Mouse (Mus musculus): ENCODE data around the gene Myh14. TPM values are rescaled to one million over a fixed set of nuclear protein-coding genes. Genes with fewer than 3 reads are reported as not detected.

Myh14 gene
- polyA plus RNA-seq, 1 experiment from 2014 or later, result 1.9 TPM

DNA sequence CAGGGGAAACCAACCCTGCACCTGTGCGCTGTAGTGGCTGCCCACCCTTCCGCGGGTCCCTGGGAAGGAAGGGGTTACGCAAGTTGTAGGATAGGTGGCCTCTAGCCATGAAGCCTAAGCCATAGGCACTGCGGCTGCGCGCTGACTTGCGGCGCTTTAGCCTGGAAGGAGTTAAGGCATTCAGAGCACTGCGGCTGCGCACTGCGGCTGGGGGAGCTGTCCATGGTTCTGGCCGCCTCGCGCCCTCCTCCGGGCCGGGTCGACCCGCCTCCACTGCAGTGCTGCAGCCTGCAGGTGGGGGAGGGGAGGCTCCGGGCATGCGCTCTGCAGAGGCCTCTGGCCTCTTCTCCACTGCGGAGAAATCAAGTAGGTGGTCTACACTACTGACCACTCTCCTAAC is 76.9 kb downstream of the Myh14 start:
- Histone ChIP-seq H3K9ac (ENCODE audit: low read length) (no peak overlapping the region), H3K4me1 (ENCODE audit: control insufficient read depth in 2 of 2, insufficient read depth in 2 of 2, low read length in 2 of 2) (peaks cover 3 to 14% of the 10 kb centered on the region in 2 experiments; a peak in 3 of 4 replicates), H3K27me3 (ENCODE audit: control insufficient read depth, insufficient read depth, low read length) (peaks cover 50% of the 10 kb centered on the region), H3K9me3 (ENCODE audit: control insufficient read depth, low read length) (no peaks in the 10 kb centered on the region), H3K27ac (replicated peaks in 1 of 2; ENCODE audit: control insufficient read depth in 1 of 2, insufficient read depth in 1 of 2, low read depth in 2 of 2, low read length in 2 of 2) (no peak overlapping the region), H3K36me3 (ENCODE audit: control insufficient read depth, insufficient read depth, low read length) (no peaks in the 10 kb centered on the region), H3K4me3 (ENCODE audit: control insufficient read depth in 1 of 2, insufficient read depth in 1 of 2, low read depth in 1 of 2, low read length in 2 of 2) (no peak overlapping the region), H3K4me2 (ENCODE audit: low read length) (no peak overlapping the region)
- ATAC-seq (ENCODE audit: insufficient number of reproducible peaks, insufficient read depth, low FRiP score, low read depth), result peak; percentile 8; the same call in 1 of the 2 replicates
- under 1% methylated on average over 22 of the region's 22 CpGs for WGBS

DNA sequence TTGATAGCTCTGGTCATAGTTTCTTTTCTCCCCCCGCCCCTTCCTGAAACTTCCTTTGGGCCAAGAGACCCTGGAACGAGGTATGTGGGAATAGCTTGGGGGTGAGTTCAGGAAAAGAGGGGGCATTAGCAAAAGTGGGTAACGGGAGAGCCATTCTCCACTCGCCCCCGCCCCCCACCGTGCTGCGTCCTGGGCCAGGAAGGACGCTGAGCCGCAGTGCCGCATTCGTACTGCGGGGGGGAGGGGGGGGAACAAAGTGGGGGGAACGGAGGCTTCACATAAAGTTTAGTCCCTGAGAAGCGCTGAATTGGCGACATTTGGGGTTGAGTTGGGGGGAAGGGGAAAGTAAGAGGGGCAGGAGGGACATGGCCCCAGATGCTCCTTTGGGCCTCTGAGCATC is 77.6 kb downstream of the Myh14 start:
- Histone ChIP-seq H3K9ac (ENCODE audit: low read length) (no peak overlapping the region), H3K27ac (replicated peaks in 1 of 2; ENCODE audit: control insufficient read depth in 1 of 2, insufficient read depth in 1 of 2, low read depth in 2 of 2, low read length in 2 of 2) (no peak overlapping the region), H3K4me1 (ENCODE audit: control insufficient read depth in 2 of 2, insufficient read depth in 2 of 2, low read length in 2 of 2) (peaks cover 3 to 19% of the 10 kb centered on the region in 2 experiments; a peak in 3 of 4 replicates), H3K4me2 (ENCODE audit: low read length) (no peak overlapping the region), H3K4me3 (ENCODE audit: control insufficient read depth in 1 of 2, insufficient read depth in 1 of 2, low read depth in 1 of 2, low read length in 2 of 2) (no peak overlapping the region), H3K27me3 (ENCODE audit: control insufficient read depth, insufficient read depth, low read length) (peaks cover 57% of the 10 kb centered on the region), H3K36me3 (ENCODE audit: control insufficient read depth, insufficient read depth, low read length) (no peaks in the 10 kb centered on the region), H3K9me3 (ENCODE audit: control insufficient read depth, low read length) (no peaks in the 10 kb centered on the region)
- no peak for ATAC-seq (ENCODE audit: insufficient number of reproducible peaks, insufficient read depth, low FRiP score, low read depth)
- WGBS, result 3% methylated on average over 12 of the region's 15 CpGs

DNA sequence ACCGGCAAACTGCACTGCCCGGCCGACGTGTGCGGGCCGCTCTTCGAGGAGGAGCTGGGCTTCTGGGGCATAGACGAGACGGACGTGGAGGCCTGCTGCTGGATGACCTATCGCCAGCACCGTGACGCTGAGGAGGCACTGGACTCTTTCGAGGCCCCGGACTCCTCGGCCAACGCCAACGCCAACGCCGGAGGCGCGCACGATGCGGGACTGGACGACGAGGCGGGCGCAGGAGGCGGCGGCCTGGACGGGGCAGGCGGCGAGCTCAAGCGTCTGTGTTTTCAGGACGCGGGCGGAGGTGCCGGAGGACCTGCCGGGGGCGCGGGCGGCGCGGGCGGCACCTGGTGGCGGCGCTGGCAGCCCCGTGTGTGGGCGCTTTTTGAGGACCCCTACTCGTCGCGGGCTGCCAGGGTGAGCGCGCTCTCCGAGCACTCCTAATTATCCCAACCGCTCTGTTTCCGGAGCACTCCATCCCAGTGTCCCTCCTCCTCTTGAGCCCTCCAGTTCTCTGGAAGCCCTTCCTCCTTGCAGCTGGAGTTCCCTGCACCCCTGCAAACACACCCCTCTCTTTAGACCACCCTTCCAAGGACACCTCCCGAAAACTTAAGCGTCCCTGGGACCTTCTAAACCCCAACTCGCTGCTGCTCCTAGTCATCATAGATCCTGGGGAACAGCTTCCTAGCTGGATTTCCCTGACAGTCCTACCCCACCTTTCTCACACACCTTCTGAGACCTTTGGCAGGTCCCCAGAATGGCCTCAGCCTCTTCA is 79.1 kb downstream of the Myh14 start:
- peaks cover 72% of the 10 kb centered on the region for H3K27me3 ChIP-seq (ENCODE audit: control insufficient read depth, insufficient read depth, low read length)
- peak overlapping the region; percentile 43 to 53 for H3K4me3 ChIP-seq (ENCODE audit: control insufficient read depth in 1 of 2, insufficient read depth in 1 of 2, low read depth in 1 of 2, low read length in 2 of 2)
- peak overlapping the region; percentile 90 for H3K4me2 ChIP-seq (ENCODE audit: low read length)
- no peaks in the 10 kb centered on the region for H3K9me3 ChIP-seq (ENCODE audit: control insufficient read depth, low read length)
- no peak overlapping the region for H3K27ac ChIP-seq (replicated peaks in 1 of 2; ENCODE audit: control insufficient read depth in 1 of 2, insufficient read depth in 1 of 2, low read depth in 2 of 2, low read length in 2 of 2)
- ATAC-seq (ENCODE audit: insufficient number of reproducible peaks, insufficient read depth, low FRiP score, low read depth), result no peak
- peak overlapping the region; percentile 44; the same call in 1 of the 2 replicates for H3K9ac ChIP-seq (ENCODE audit: low read length)
- H3K4me1 ChIP-seq (ENCODE audit: control insufficient read depth in 2 of 2, insufficient read depth in 2 of 2, low read length in 2 of 2), result peaks cover 3 to 23% of the 10 kb centered on the region in 2 experiments; a peak in 3 of 4 replicates
- whole genome bisulfite sequencing, result under 1% methylated on average over 60 of the region's 60 CpGs
- H3K36me3 ChIP-seq (ENCODE audit: control insufficient read depth, insufficient read depth, low read length), result no peaks in the 10 kb centered on the region

DNA sequence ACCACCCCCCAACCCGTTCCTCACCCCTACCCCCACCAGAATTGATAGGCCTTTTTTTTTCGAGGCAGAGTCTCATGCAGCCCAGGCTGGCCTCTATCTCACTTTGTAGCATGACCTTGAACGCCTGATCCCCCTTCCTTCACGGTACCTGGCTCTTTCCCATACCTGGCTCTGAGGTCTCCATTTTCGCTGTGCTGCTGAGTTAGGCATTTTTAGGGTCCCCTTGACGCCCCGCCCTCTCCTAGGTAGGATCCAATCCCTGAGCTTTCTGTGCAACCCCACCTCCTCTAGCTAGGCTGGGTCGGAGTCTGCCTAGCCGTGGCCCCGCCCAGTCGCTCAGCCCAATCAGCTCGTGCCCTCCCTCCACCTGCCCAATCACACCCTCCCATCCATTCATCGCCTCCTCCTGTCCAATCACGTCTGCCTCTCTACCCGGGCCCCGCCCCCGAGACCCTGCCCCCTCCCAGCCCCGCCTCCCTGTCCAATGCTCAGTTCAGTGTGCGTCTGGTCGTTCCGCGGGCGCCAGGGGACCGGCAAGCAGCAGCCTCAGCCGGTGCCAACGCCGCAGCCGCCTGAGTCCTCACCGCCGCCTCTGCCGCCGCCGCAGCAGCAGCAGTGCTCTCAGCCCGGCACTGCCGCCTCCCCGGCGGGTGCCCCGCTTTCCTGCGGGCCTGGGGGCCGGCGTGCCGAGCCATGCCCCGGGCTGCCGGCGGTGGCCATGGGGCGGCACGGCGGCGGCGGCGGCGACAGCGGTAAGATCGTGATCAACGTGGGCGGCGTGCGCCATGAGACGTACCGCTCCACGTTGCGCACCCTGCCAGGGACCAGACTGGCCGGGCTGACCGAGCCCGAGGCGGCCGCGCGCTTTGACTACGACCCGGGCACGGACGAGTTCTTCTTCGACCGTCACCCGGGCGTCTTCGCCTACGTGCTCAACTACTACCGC is 80.0 kb downstream of the Myh14 start, which contains the start of gene Kcnc3:
Gene Kcnc3 (plus strand): TSS at position 263 of the 946 bp plus-strand sequence.
- Histone ChIP-seq H3K27ac (replicated peaks in 1 of 2; ENCODE audit: control insufficient read depth in 1 of 2, insufficient read depth in 1 of 2, low read depth in 2 of 2, low read length in 2 of 2) (no peak within 1 kb of the TSS), H3K4me3 (ENCODE audit: control insufficient read depth in 1 of 2, insufficient read depth in 1 of 2, low read depth in 1 of 2, low read length in 2 of 2) (peak within 1 kb of the TSS; percentile 43 to 53), H3K9ac (ENCODE audit: low read length) (peak within 1 kb of the TSS; percentile 44), H3K27me3 (ENCODE audit: control insufficient read depth, insufficient read depth, low read length) (peaks cover 81% of the 10 kb centered on the region), H3K9me3 (ENCODE audit: control insufficient read depth, low read length) (no peaks in the 10 kb centered on the region), H3K4me1 (ENCODE audit: control insufficient read depth in 2 of 2, insufficient read depth in 2 of 2, low read length in 2 of 2) (peaks cover 5 to 23% of the 10 kb centered on the region in 2 experiments; a peak in 3 of 4 replicates), H3K36me3 (ENCODE audit: control insufficient read depth, insufficient read depth, low read length) (no peaks in the 10 kb centered on the region), H3K4me2 (ENCODE audit: low read length) (peak within 1 kb of the TSS; percentile 90)
- ATAC-seq (ENCODE audit: insufficient number of reproducible peaks, insufficient read depth, low FRiP score, low read depth), result peak; percentile 89
- WGBS, result under 1% methylated on average over 76 of the region's 80 CpGs

DNA sequence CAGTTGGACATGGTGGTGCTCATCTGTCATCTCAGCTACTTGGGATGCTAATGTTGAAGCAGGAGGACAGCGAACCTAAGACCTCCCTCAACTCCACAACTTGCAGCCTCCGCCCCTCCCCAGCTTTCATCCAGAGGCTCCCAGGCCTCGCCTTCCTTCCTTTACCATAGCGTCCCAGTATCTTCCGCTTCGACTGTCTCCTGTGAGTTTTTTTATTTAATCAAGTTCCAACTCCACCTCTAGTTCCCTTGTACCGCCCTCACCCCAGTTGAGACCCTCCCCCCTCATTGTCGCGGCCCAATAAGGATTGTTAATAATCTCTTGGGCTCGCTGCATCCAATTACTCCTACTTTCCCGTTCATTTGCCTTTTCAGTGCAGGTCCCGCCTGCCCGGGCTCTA is 80.7 kb downstream of the Myh14 start:
- H3K4me3 ChIP-seq (ENCODE audit: control insufficient read depth in 1 of 2, insufficient read depth in 1 of 2, low read depth in 1 of 2, low read length in 2 of 2), result no peak overlapping the region
- WGBS, result 5% methylated on average over 13 of the region's 13 CpGs
- peaks cover 5 to 23% of the 10 kb centered on the region in 2 experiments; a peak in 3 of 4 replicates for H3K4me1 ChIP-seq (ENCODE audit: control insufficient read depth in 2 of 2, insufficient read depth in 2 of 2, low read length in 2 of 2)
- no peaks in the 10 kb centered on the region for H3K36me3 ChIP-seq (ENCODE audit: control insufficient read depth, insufficient read depth, low read length)
- no peak overlapping the region for H3K9ac ChIP-seq (ENCODE audit: low read length)
- H3K4me2 ChIP-seq (ENCODE audit: low read length), result peak overlapping the region; percentile 90
- ATAC-seq (ENCODE audit: insufficient number of reproducible peaks, insufficient read depth, low FRiP score, low read depth), result no peak
- H3K27me3 ChIP-seq (ENCODE audit: control insufficient read depth, insufficient read depth, low read length), result peaks cover 88% of the 10 kb centered on the region
- no peaks in the 10 kb centered on the region for H3K9me3 ChIP-seq (ENCODE audit: control insufficient read depth, low read length)
- no peak overlapping the region for H3K27ac ChIP-seq (replicated peaks in 1 of 2; ENCODE audit: control insufficient read depth in 1 of 2, insufficient read depth in 1 of 2, low read depth in 2 of 2, low read length in 2 of 2)

DNA sequence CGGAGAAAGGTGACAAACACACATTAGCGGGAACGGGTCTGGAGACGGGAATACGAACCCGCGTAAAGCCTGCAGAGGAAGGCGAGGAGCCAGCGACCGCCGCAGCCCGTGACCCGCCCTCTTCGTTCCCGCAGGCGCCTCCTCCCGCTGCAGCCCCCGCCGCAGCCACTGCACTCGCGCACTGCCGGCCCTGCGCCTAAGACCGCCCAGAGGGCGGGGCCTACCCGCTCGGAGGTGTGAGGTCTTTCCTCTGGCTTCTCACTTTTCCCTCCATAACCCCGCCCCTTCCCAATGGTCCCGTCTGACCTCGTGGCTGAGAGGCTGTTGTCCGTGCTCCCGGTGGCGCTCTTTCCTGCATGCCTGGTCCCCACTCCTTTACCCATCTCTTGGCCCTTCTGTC is 81.5 kb downstream of the Myh14 start:
- H3K9me3 ChIP-seq (ENCODE audit: control insufficient read depth, low read length), result no peaks in the 10 kb centered on the region
- peaks cover 5 to 23% of the 10 kb centered on the region in 2 experiments; a peak in 3 of 4 replicates for H3K4me1 ChIP-seq (ENCODE audit: control insufficient read depth in 2 of 2, insufficient read depth in 2 of 2, low read length in 2 of 2)
- peak overlapping the region; percentile 33 to 34 for H3K4me3 ChIP-seq (ENCODE audit: control insufficient read depth in 1 of 2, insufficient read depth in 1 of 2, low read depth in 1 of 2, low read length in 2 of 2)
- H3K27me3 ChIP-seq (ENCODE audit: control insufficient read depth, insufficient read depth, low read length), result peaks cover 92% of the 10 kb centered on the region
- ATAC-seq (ENCODE audit: insufficient number of reproducible peaks, insufficient read depth, low FRiP score, low read depth), result no peak
- H3K4me2 ChIP-seq (ENCODE audit: low read length), result peak overlapping the region; percentile 68
- H3K9ac ChIP-seq (ENCODE audit: low read length), result peak overlapping the region; percentile 54
- no peak overlapping the region for H3K27ac ChIP-seq (replicated peaks in 1 of 2; ENCODE audit: control insufficient read depth in 1 of 2, insufficient read depth in 1 of 2, low read depth in 2 of 2, low read length in 2 of 2)
- WGBS, result under 1% methylated on average over 23 of the region's 33 CpGs
- no peaks in the 10 kb centered on the region for H3K36me3 ChIP-seq (ENCODE audit: control insufficient read depth, insufficient read depth, low read length)

DNA sequence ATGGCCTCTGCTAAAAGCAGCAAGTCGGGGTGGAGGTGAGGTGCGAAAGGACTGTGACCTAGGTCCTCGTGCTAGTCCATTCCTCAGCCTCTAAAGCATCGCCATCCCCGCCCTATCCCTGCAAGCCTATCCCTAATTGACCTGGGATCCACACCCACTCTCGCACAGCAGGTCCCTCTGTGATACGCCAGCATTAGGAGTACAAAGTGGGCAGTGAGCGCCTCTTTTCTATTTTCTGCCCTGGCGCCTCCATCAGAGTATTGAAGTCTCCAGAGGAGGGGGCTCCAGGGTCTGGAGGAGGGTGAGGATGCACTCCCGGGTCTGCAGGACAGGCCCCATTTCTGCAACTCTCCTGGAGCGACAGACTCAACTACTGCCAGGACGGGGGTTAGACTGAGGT is 82.3 kb downstream of the Myh14 start:
- Histone ChIP-seq H3K9ac (ENCODE audit: low read length) (no peak overlapping the region), H3K4me1 (ENCODE audit: control insufficient read depth in 2 of 2, insufficient read depth in 2 of 2, low read length in 2 of 2) (peaks cover 5 to 23% of the 10 kb centered on the region in 2 experiments; a peak in 3 of 4 replicates), H3K9me3 (ENCODE audit: control insufficient read depth, low read length) (no peaks in the 10 kb centered on the region), H3K27ac (replicated peaks in 1 of 2; ENCODE audit: control insufficient read depth in 1 of 2, insufficient read depth in 1 of 2, low read depth in 2 of 2, low read length in 2 of 2) (no peak overlapping the region), H3K27me3 (ENCODE audit: control insufficient read depth, insufficient read depth, low read length) (peaks cover 88% of the 10 kb centered on the region), H3K4me3 (ENCODE audit: control insufficient read depth in 1 of 2, insufficient read depth in 1 of 2, low read depth in 1 of 2, low read length in 2 of 2) (no peak overlapping the region), H3K36me3 (ENCODE audit: control insufficient read depth, insufficient read depth, low read length) (no peaks in the 10 kb centered on the region), H3K4me2 (ENCODE audit: low read length) (peak overlapping the region; percentile 68)
- WGBS, result 4% methylated on average over 12 of the region's 12 CpGs
- ATAC-seq (ENCODE audit: insufficient number of reproducible peaks, insufficient read depth, low FRiP score, low read depth), result no peak

All from heart, embryonic 14.5 days (tissue).